Mouse (Mus musculus): ENCODE data around the gene Pacsin1. TPM values are rescaled to one million over a fixed set of nuclear protein-coding genes. Genes with fewer than 3 reads are reported as not detected.

Gene Pacsin1
- total and polyA plus RNA-seq, 2 experiments: 0.23 TPM; not detected in 1

GRCm38 (mm10) chr17:27656011-27656399 is 696 bp downstream of the Pacsin1 start:
- Histone ChIP-seq H3K27me3 (ENCODE audit: control insufficient read depth, insufficient read depth, low read length) (peaks cover 14% of the 10 kb centered on the region; the same call in 1 of the 2 replicates), H3K27ac (replicated peaks; ENCODE audit: insufficient read depth, low read depth, low read length) (no peak overlapping the region), H3K36me3 (ENCODE audit: control insufficient read depth, insufficient read depth, low read length) (no peaks in the 10 kb centered on the region), H3K4me3 (ENCODE audit: insufficient read depth, low read depth, low read length) (no peak overlapping the region), H3K79me2 (ENCODE audit: control insufficient read depth, insufficient read depth, low read length) (no peaks in the 10 kb centered on the region), H3K4me1 (ENCODE audit: control insufficient read depth, insufficient read depth, low read length) (no peaks in the 10 kb centered on the region), H3K9ac (ENCODE audit: low read depth, low read length) (no peak overlapping the region)
- no peak for DNase-seq (ENCODE audit: extremely low read depth, low read depth, low spot score)
- WGBS: 14% methylated on average over 14 of the region's 14 CpGs
- TF ChIP-seq POLR2A (IDR thresholded peaks at IDR 0.05; ENCODE audit: extremely low read depth, insufficient read depth, low read length) (no peak), CTCF (IDR thresholded peaks at IDR 0.05; ENCODE audit: low read depth, low read length) (no peak)

GRCm38 (mm10) chr17:27656414-27656813 is 1.1 kb downstream of the Pacsin1 start:
- 30% methylated on average over 5 of the region's 5 CpGs for WGBS
- DNase-seq (ENCODE audit: extremely low read depth, low read depth, low spot score): no peak
- no peak overlapping the region for H3K4me3 ChIP-seq (ENCODE audit: insufficient read depth, low read depth, low read length)
- peaks cover 14% of the 10 kb centered on the region; the same call in 1 of the 2 replicates for H3K27me3 ChIP-seq (ENCODE audit: control insufficient read depth, insufficient read depth, low read length)
- TF ChIP-seq POLR2A (IDR thresholded peaks at IDR 0.05; ENCODE audit: extremely low read depth, insufficient read depth, low read length): no peak
- TF ChIP-seq CTCF (IDR thresholded peaks at IDR 0.05; ENCODE audit: low read depth, low read length): no peak
- no peaks in the 10 kb centered on the region for H3K79me2 ChIP-seq (ENCODE audit: control insufficient read depth, insufficient read depth, low read length)
- no peaks in the 10 kb centered on the region for H3K4me1 ChIP-seq (ENCODE audit: control insufficient read depth, insufficient read depth, low read length)
- H3K36me3 ChIP-seq (ENCODE audit: control insufficient read depth, insufficient read depth, low read length): no peaks in the 10 kb centered on the region
- no peak overlapping the region for H3K27ac ChIP-seq (replicated peaks; ENCODE audit: insufficient read depth, low read depth, low read length)
- H3K9ac ChIP-seq (ENCODE audit: low read depth, low read length): no peak overlapping the region

- no peak overlapping the region for H3K27ac ChIP-seq (replicated peaks; ENCODE audit: insufficient read depth, low read depth, low read length)
- DNase-seq (ENCODE audit: extremely low read depth, low read depth, low spot score): no peak
- no peak overlapping the region for H3K9ac ChIP-seq (ENCODE audit: low read depth, low read length)
- H3K4me3 ChIP-seq (ENCODE audit: insufficient read depth, low read depth, low read length): no peak overlapping the region
- no peak for TF ChIP-seq CTCF (IDR thresholded peaks at IDR 0.05; ENCODE audit: low read depth, low read length)
- TF ChIP-seq POLR2A (IDR thresholded peaks at IDR 0.05; ENCODE audit: extremely low read depth, insufficient read depth, low read length): no peak
- H3K4me1 ChIP-seq (ENCODE audit: control insufficient read depth, insufficient read depth, low read length): no peaks in the 10 kb centered on the region
- WGBS: 79% methylated on average over 8 of the region's 8 CpGs
- H3K27me3 ChIP-seq (ENCODE audit: control insufficient read depth, insufficient read depth, low read length): peaks cover 14% of the 10 kb centered on the region; the same call in 1 of the 2 replicates
- H3K36me3 ChIP-seq (ENCODE audit: control insufficient read depth, insufficient read depth, low read length): no peaks in the 10 kb centered on the region
- no peaks in the 10 kb centered on the region for H3K79me2 ChIP-seq (ENCODE audit: control insufficient read depth, insufficient read depth, low read length)
Measured at GRCm38 (mm10) chr17:27657123-27657522, 1.8 kb downstream of the Pacsin1 start.

- Histone ChIP-seq H3K9ac (ENCODE audit: low read depth, low read length) (no peak overlapping the region), H3K36me3 (ENCODE audit: control insufficient read depth, insufficient read depth, low read length) (no peaks in the 10 kb centered on the region), H3K27ac (replicated peaks; ENCODE audit: insufficient read depth, low read depth, low read length) (no peak overlapping the region), H3K4me3 (ENCODE audit: insufficient read depth, low read depth, low read length) (no peak overlapping the region), H3K4me1 (ENCODE audit: control insufficient read depth, insufficient read depth, low read length) (no peaks in the 10 kb centered on the region), H3K79me2 (ENCODE audit: control insufficient read depth, insufficient read depth, low read length) (no peaks in the 10 kb centered on the region), H3K27me3 (ENCODE audit: control insufficient read depth, insufficient read depth, low read length) (peaks cover 14% of the 10 kb centered on the region; the same call in 1 of the 2 replicates)
- no peak for DNase-seq (ENCODE audit: extremely low read depth, low read depth, low spot score)
- 70% methylated on average over 7 of the region's 7 CpGs for WGBS
- TF ChIP-seq POLR2A (IDR thresholded peaks at IDR 0.05; ENCODE audit: extremely low read depth, insufficient read depth, low read length) (no peak), CTCF (IDR thresholded peaks at IDR 0.05; ENCODE audit: low read depth, low read length) (no peak)
Measured at GRCm38 (mm10) chr17:27658767-27659166, 3.5 kb downstream of the Pacsin1 start.

- no peaks in the 10 kb centered on the region for H3K27me3 ChIP-seq (ENCODE audit: control insufficient read depth, insufficient read depth, low read length)
- no peaks in the 10 kb centered on the region for H3K79me2 ChIP-seq (ENCODE audit: control insufficient read depth, insufficient read depth, low read length)
- DNase-seq (ENCODE audit: extremely low read depth, low read depth, low spot score): no peak
- H3K4me3 ChIP-seq (ENCODE audit: insufficient read depth, low read depth, low read length): no peak overlapping the region
- no peak; the same call in 1 of the 2 replicates for TF ChIP-seq CTCF (IDR thresholded peaks at IDR 0.05; ENCODE audit: low read depth, low read length)
- TF ChIP-seq POLR2A (IDR thresholded peaks at IDR 0.05; ENCODE audit: extremely low read depth, insufficient read depth, low read length): no peak
- no peaks in the 10 kb centered on the region for H3K4me1 ChIP-seq (ENCODE audit: control insufficient read depth, insufficient read depth, low read length)
- no peak overlapping the region for H3K9ac ChIP-seq (ENCODE audit: low read depth, low read length)
- no peak overlapping the region for H3K27ac ChIP-seq (replicated peaks; ENCODE audit: insufficient read depth, low read depth, low read length)
- WGBS: 78% methylated on average over 6 of the region's 6 CpGs
- no peaks in the 10 kb centered on the region for H3K36me3 ChIP-seq (ENCODE audit: control insufficient read depth, insufficient read depth, low read length)
Measured at GRCm38 (mm10) chr17:27671720-27672119, 16.4 kb downstream of the Pacsin1 start.

GRCm38 (mm10) chr17:27673945-27674344 is 18.6 kb downstream of the Pacsin1 start:
- no peaks in the 10 kb centered on the region for H3K79me2 ChIP-seq (ENCODE audit: control insufficient read depth, insufficient read depth, low read length)

More at GRCm38 (mm10) chr17:27673945-27674344, 18.6 kb downstream of the Pacsin1 start:
- no peaks in the 10 kb centered on the region for H3K27me3 ChIP-seq (ENCODE audit: control insufficient read depth, insufficient read depth, low read length)
- no peaks in the 10 kb centered on the region for H3K36me3 ChIP-seq (ENCODE audit: control insufficient read depth, insufficient read depth, low read length)
- DNase-seq (ENCODE audit: extremely low read depth, low read depth, low spot score): no peak
- TF ChIP-seq CTCF (IDR thresholded peaks at IDR 0.05; ENCODE audit: low read depth, low read length) (no peak), POLR2A (IDR thresholded peaks at IDR 0.05; ENCODE audit: extremely low read depth, insufficient read depth, low read length) (no peak)
- H3K9ac ChIP-seq (ENCODE audit: low read depth, low read length): no peak overlapping the region
- 91% methylated on average over 7 of the region's 7 CpGs for WGBS
- H3K27ac ChIP-seq (replicated peaks; ENCODE audit: insufficient read depth, low read depth, low read length): no peak overlapping the region
- H3K4me3 ChIP-seq (ENCODE audit: insufficient read depth, low read depth, low read length): no peak overlapping the region
- no peaks in the 10 kb centered on the region for H3K4me1 ChIP-seq (ENCODE audit: control insufficient read depth, insufficient read depth, low read length)
